ENCODE assay signal across 8 mouse cellular contexts in the genomic region with DNA sequence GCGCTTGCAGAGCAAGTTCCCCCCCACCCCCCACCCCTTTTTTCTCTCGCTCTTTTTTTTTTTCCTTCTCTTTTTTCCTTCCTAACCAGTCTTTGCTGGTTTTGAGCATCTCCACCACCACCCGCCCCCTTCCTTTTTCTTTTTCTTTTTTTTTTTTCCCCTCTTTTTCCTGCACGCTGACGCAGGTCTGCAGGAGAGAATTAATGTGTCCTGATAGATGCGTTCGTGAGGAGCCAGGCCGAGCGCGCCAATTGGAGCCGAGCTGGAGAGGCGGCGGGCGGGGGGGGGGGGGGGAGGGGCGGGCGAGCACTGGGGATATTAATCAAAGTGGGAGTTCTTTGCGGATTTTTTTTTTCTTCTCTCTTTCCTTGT. TPM values are rescaled to one million over a fixed set of nuclear protein-coding genes. Genes with fewer than 3 reads are reported as not detected.
A peak's percentile ranks its signal among the peaks of the same experiment; 100 is the strongest.
DNase-seq lines count a peak whose midpoint lies in the region; ATAC-seq and TF ChIP-seq lines count a peak whose summit lies in the region.

No protein-coding gene starts in this region.

- no peak for TF ChIP-seq CTCF in liver, postnatal 0 days (IDR thresholded peaks at IDR 0.05; ENCODE audit: low read depth)
- no peak for TF ChIP-seq CTCF in stomach, postnatal 0 days (IDR thresholded peaks at IDR 0.05; ENCODE audit: low read depth)

- H3K27me3 ChIP-seq in hindbrain, embryonic 10.5 days (ENCODE audit: insufficient read depth, poor library complexity, severe bottlenecking), result no peaks in the 10 kb centered on the region
- H3K27me3 ChIP-seq in liver, postnatal 0 days (ENCODE audit: insufficient read depth, low read length), result 0 out of 2 replicates have a peak, but pooled peaks cover 7% of the 10 kb centered on the region
- H3K27me3 ChIP-seq in stomach, postnatal 0 days (ENCODE audit: control insufficient read depth, insufficient read depth, low read length), result no peaks in the 10 kb centered on the region

- H3K36me3 ChIP-seq in hindbrain, embryonic 10.5 days, result no peaks in the 10 kb centered on the region
- H3K36me3 ChIP-seq in liver, postnatal 0 days (replicated peaks; ENCODE audit: insufficient read depth, low read length), result no peaks in the 10 kb centered on the region
- H3K36me3 ChIP-seq in stomach, postnatal 0 days (ENCODE audit: control insufficient read depth, insufficient read depth, low read length), result no peaks in the 10 kb centered on the region

- peak overlapping the region; percentile 61 for H3K4me2 ChIP-seq in liver, postnatal 0 days (ENCODE audit: low read depth, low read length)
- H3K4me2 ChIP-seq in stomach, postnatal 0 days (replicated peaks; ENCODE audit: low read depth), result peak overlapping the region; percentile 48

- ATAC-seq in liver, postnatal 0 days, result no peak
- no peak for ATAC-seq in stomach, postnatal 0 days (ENCODE audit: low FRiP score, low TSS enrichment)
- no peak for ATAC-seq in megakaryocyte progenitor cell, adult 5-6 weeks (replicated peaks; ENCODE audit: poor library complexity)

- peak overlapping the region; percentile 95 for H3K27ac ChIP-seq in hindbrain, embryonic 10.5 days
- no peak overlapping the region for H3K27ac ChIP-seq in liver, postnatal 0 days (ENCODE audit: low read depth)
- peak overlapping the region; percentile 84 for H3K27ac ChIP-seq in stomach, postnatal 0 days (replicated peaks)

- no peak for TF ChIP-seq EP300 in liver, postnatal 0 days (IDR thresholded peaks at IDR 0.05; ENCODE audit: low read depth)
- no peak for TF ChIP-seq EP300 in stomach, postnatal 0 days (optimal IDR thresholded peaks at IDR 0.05)

- WGBS in hindbrain, embryonic 10.5 days, result 0% methylated on average over 17 of the region's 17 CpGs
- under 1% methylated on average over 13 of the region's 17 CpGs for WGBS in liver, postnatal 0 days (ENCODE audit: insufficient replicate concordance)
- under 1% methylated on average over 17 of the region's 17 CpGs for WGBS in stomach, postnatal 0 days

- DNase-seq in right cerebral cortex, postnatal 4 days, result peak; percentile 43
- DNase-seq in right cerebral cortex, postnatal 36 days (ENCODE audit: low spot score in 2 of 2), result no peak
- DNase-seq in cerebellum, postnatal 25 days, result peak; percentile 60 to 78
- DNase-seq in hindbrain, embryonic 10.5 days (ENCODE audit: low spot score), result peak; percentile 74
- DNase-seq in liver, postnatal 0 days, result no peak
- DNase-seq in stomach, postnatal 0 days (ENCODE audit: low spot score), result peak; percentile 44
- DNase-seq in thymus, postnatal 4 days, result no peak

- no peak overlapping the region for H3K9ac ChIP-seq in liver, postnatal 0 days (replicated peaks)
- peak overlapping the region; percentile 38; the same call in 1 of the 2 replicates for H3K9ac ChIP-seq in stomach, postnatal 0 days (ENCODE audit: low read length)

- no peaks in the 10 kb centered on the region for H3K9me3 ChIP-seq in hindbrain, embryonic 10.5 days
- H3K9me3 ChIP-seq in liver, postnatal 0 days (ENCODE audit: low read length), result no peaks in the 10 kb centered on the region
- H3K9me3 ChIP-seq in stomach, postnatal 0 days (ENCODE audit: control insufficient read depth, low read length), result no peaks in the 10 kb centered on the region

- H3K4me1 ChIP-seq in hindbrain, embryonic 10.5 days (replicated peaks), result peaks cover 93% of the 10 kb centered on the region
- H3K4me1 ChIP-seq in liver, postnatal 0 days (ENCODE audit: insufficient read depth), result peaks cover 7% of the 10 kb centered on the region; the same call in 1 of the 2 replicates
- peaks cover 5% of the 10 kb centered on the region for H3K4me1 ChIP-seq in stomach, postnatal 0 days (replicated peaks; ENCODE audit: control insufficient read depth, insufficient read depth)

- peak overlapping the region; percentile 39 for H3K4me3 ChIP-seq in hindbrain, embryonic 10.5 days
- peak overlapping the region; percentile 32 for H3K4me3 ChIP-seq in liver, postnatal 0 days (ENCODE audit: low read depth, low read length)
- peak overlapping the region; percentile 29 for H3K4me3 ChIP-seq in stomach, postnatal 0 days (ENCODE audit: low read depth, low read length)

RNA-seq across cellular contexts. Expression of a gene that starts 5.9 kb away (rescaled TPM):
- 19.6 and 20.0 TPM in 2 replicates for polyA plus RNA-seq in hindbrain, embryonic 10.5 days (2016; fragmentation: Nextera tagmentation; extraction: Ambion mirVana)
- polyA plus RNA-seq in liver, postnatal 0 days (2015; fragmentation: Nextera tagmentation; extraction: Ambion mirVana), result 0.63 and 2.1 TPM in 2 replicates
- polyA plus RNA-seq in stomach, postnatal 0 days (2015; fragmentation: Nextera tagmentation; extraction: Ambion mirVana), result 1.7 and 2.6 TPM in 2 replicates
- total RNA-seq in megakaryocyte progenitor cell, adult 5-6 weeks (2015), result 1.3 TPM in 1 of 2 replicates, not detected in the other
- total RNA-seq in megakaryocyte progenitor cell, adult 5-6 weeks (2017), result not detected in 2 replicates

RNA-seq across cellular contexts. Expression of a gene that starts 20.9 kb away (rescaled TPM):
- 1.4 and 2.5 TPM in 2 replicates for polyA plus RNA-seq in hindbrain, embryonic 10.5 days (2016; fragmentation: Nextera tagmentation; extraction: Ambion mirVana)
- polyA plus RNA-seq in liver, postnatal 0 days (2015; fragmentation: Nextera tagmentation; extraction: Ambion mirVana), result 0.05 TPM in 1 of 2 replicates, not detected in the other
- polyA plus RNA-seq in stomach, postnatal 0 days (2015; fragmentation: Nextera tagmentation; extraction: Ambion mirVana), result 32.7 and 33.7 TPM in 2 replicates
- not detected in 2 replicates for total RNA-seq in megakaryocyte progenitor cell, adult 5-6 weeks (2015)
- total RNA-seq in megakaryocyte progenitor cell, adult 5-6 weeks (2017), result not detected in 2 replicates

RNA-seq across cellular contexts. Expression of a gene that starts 37.6 kb away (rescaled TPM):
- 0.34 and 0.35 TPM in 2 replicates for polyA plus RNA-seq in hindbrain, embryonic 10.5 days (2016; fragmentation: Nextera tagmentation; extraction: Ambion mirVana)
- not detected in 2 replicates for polyA plus RNA-seq in liver, postnatal 0 days (2015; fragmentation: Nextera tagmentation; extraction: Ambion mirVana)
- polyA plus RNA-seq in stomach, postnatal 0 days (2015; fragmentation: Nextera tagmentation; extraction: Ambion mirVana), result not detected in 2 replicates
- total RNA-seq in megakaryocyte progenitor cell, adult 5-6 weeks (2015), result not detected in 2 replicates
- not detected in 2 replicates for total RNA-seq in megakaryocyte progenitor cell, adult 5-6 weeks (2017)

RNA-seq across cellular contexts. Expression of a gene that starts 37.7 kb away (rescaled TPM):
- polyA plus RNA-seq in hindbrain, embryonic 10.5 days (2016; fragmentation: Nextera tagmentation; extraction: Ambion mirVana), result 38.3 and 40.3 TPM in 2 replicates
- polyA plus RNA-seq in liver, postnatal 0 days (2015; fragmentation: Nextera tagmentation; extraction: Ambion mirVana), result 10.8 and 12.6 TPM in 2 replicates
- 13.0 and 13.7 TPM in 2 replicates for polyA plus RNA-seq in stomach, postnatal 0 days (2015; fragmentation: Nextera tagmentation; extraction: Ambion mirVana)
- 46.5 and 62.6 TPM in 2 replicates for total RNA-seq in megakaryocyte progenitor cell, adult 5-6 weeks (2015)
- 29.4 and 31.7 TPM in 2 replicates for total RNA-seq in megakaryocyte progenitor cell, adult 5-6 weeks (2017)

Comparison
In these comparisons a context has a peak if more than half of its experiments do, and no peak if none do; other contexts are left out.
1. DNase-seq: peak in right cerebral cortex, postnatal 4 days (single experiment), cerebellum, postnatal 25 days (2 of 2), hindbrain, embryonic 10.5 days (single experiment) and stomach, postnatal 0 days (single experiment); none in right cerebral cortex, postnatal 36 days (0 of 2), liver, postnatal 0 days (single experiment) and thymus, postnatal 4 days (single experiment).
2. Peak in every context shown above with its lines, with median percentiles within 50 percentile points of each other: H3K4me3 ChIP-seq.